ENCODE assay signal across 21 mouse cellular contexts in the genomic region with DNA sequence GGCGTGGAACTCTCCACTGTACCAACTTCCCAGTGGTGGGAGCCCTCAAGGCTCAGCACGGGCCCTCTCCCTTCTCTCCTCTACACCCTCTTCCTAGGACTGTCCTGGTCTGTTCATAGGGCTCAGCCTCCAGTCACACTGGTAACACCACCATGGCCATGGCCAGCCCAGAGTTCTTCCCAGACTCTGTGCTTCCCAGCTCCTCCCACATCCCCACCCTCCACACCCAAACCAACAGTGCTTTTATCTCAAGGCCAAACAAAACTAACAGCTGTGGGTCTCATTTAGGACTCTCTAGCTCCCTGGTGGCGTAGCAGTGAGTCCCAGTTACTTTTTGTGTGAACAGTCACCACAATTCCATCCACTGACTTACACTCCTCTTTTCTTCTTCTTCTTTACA. TPM values are rescaled to one million over a fixed set of nuclear protein-coding genes. Genes with fewer than 3 reads are reported as not detected.
DNase-seq lines count a peak whose midpoint lies in the region; ATAC-seq lines count a peak whose summit lies in the region.
"Had no signal": no experiment of that assay in that cellular context is flagged by ENCODE, and none has a peak within 500 bp of the region (broad histone marks: within the 10 kb centered on the region; RNA-seq: fewer than 3 reads in every experiment).

No protein-coding gene starts in this region.

- no peaks in the 10 kb centered on the region for H3K36me3 ChIP-seq in forebrain, embryonic 16.5 days (ENCODE audit: control insufficient read depth, insufficient read depth)
- peaks cover 14% of the 10 kb centered on the region; the same call in 1 of the 2 replicates for H3K36me3 ChIP-seq in forebrain, embryonic 14.5 days (ENCODE audit: control insufficient read depth, insufficient read depth, low read length)
- H3K36me3 ChIP-seq in erythroblast, embryonic 14.5 days (ENCODE audit: control insufficient read depth), result peaks cover 2% of the 10 kb centered on the region
- H3K36me3 ChIP-seq in liver, embryonic 13.5 days, result no peaks in the 10 kb centered on the region
- H3K36me3 ChIP-seq in stomach, embryonic 16.5 days (ENCODE audit: control insufficient read depth, insufficient read depth, low read length), result no peaks in the 10 kb centered on the region
- H3K36me3 ChIP-seq: embryonic facial prominence, embryonic 15.5 days; heart, embryonic 13.5 days; kidney, embryonic 15.5 days; limb, embryonic 13.5 days had no signal

- H3K4me3 ChIP-seq in forebrain, embryonic 16.5 days (replicated peaks; ENCODE audit: low read length), result no peak overlapping the region
- no peak overlapping the region for H3K4me3 ChIP-seq in forebrain, embryonic 14.5 days (ENCODE audit: low read depth, low read length)
- peak overlapping the region; percentile 14 for H3K4me3 ChIP-seq in erythroblast, embryonic 14.5 days (replicated peaks)
- no peak overlapping the region for H3K4me3 ChIP-seq in liver, embryonic 13.5 days (replicated peaks)
- no peak overlapping the region for H3K4me3 ChIP-seq in stomach, embryonic 16.5 days (replicated peaks; ENCODE audit: low read length)
- H3K4me3 ChIP-seq: embryonic facial prominence, embryonic 15.5 days; heart, embryonic 13.5 days; kidney, embryonic 15.5 days; layer of hippocampus, adult 2 months; limb, embryonic 13.5 days had no signal

- no peaks in the 10 kb centered on the region for H3K4me1 ChIP-seq in forebrain, embryonic 16.5 days (replicated peaks; ENCODE audit: control insufficient read depth, insufficient read depth, low read length)
- no peaks in the 10 kb centered on the region for H3K4me1 ChIP-seq in forebrain, embryonic 14.5 days (ENCODE audit: control insufficient read depth, insufficient read depth, low read length)
- peaks cover 49% of the 10 kb centered on the region for H3K4me1 ChIP-seq in erythroblast, embryonic 14.5 days (ENCODE audit: control insufficient read depth)
- H3K4me1 ChIP-seq in liver, embryonic 13.5 days (replicated peaks), result peaks cover 47% of the 10 kb centered on the region
- no peaks in the 10 kb centered on the region for H3K4me1 ChIP-seq in stomach, embryonic 16.5 days (ENCODE audit: control insufficient read depth, insufficient read depth, low read length)
- H3K4me1 ChIP-seq: embryonic facial prominence, embryonic 15.5 days; heart, embryonic 13.5 days; kidney, embryonic 15.5 days; limb, embryonic 13.5 days had no signal

- DNase-seq in forebrain, embryonic 14.5 days (ENCODE audit: low spot score), result no peak
- DNase-seq in liver, embryonic 13.5 days, result no peak
- no peak for DNase-seq in spleen, postnatal 4 days (ENCODE audit: low spot score in 2 of 2)
- no peak for DNase-seq in left cerebral cortex, adult 8-10 months (ENCODE audit: low spot score in 2 of 2)
- DNase-seq: cerebellum, adult 9-10 months; gastrocnemius, postnatal 25 days; heart, postnatal 4 days; lung, postnatal 4 days; midbrain, embryonic 14.5 days; right cerebral cortex, postnatal 14 days; thymus, adult 2 months had no signal

- no peak overlapping the region for H3K27ac ChIP-seq in forebrain, embryonic 16.5 days (ENCODE audit: low read length)
- no peak overlapping the region for H3K27ac ChIP-seq in forebrain, embryonic 14.5 days (ENCODE audit: low read depth, low read length)
- peak overlapping the region; percentile 10 for H3K27ac ChIP-seq in liver, embryonic 13.5 days
- H3K27ac ChIP-seq in stomach, embryonic 16.5 days (ENCODE audit: low read length), result no peak overlapping the region
- H3K27ac ChIP-seq: embryonic facial prominence, embryonic 15.5 days; heart, embryonic 13.5 days; hindbrain, postnatal 0 days; kidney, embryonic 15.5 days; layer of hippocampus, adult 2 months; limb, embryonic 13.5 days had no signal

- 73% methylated on average over 3 of the region's 3 CpGs for WGBS in forebrain, embryonic 16.5 days
- WGBS in forebrain, embryonic 14.5 days, result 71% methylated on average over 3 of the region's 3 CpGs
- 42% methylated on average over 3 of the region's 3 CpGs for WGBS in liver, embryonic 13.5 days (ENCODE audit: insufficient replicate concordance)
- WGBS in stomach, embryonic 16.5 days, result 45% methylated on average over 3 of the region's 3 CpGs

- ATAC-seq in forebrain, embryonic 16.5 days, result 0 out of 2 replicates have a peak, but pooled peaks have one; percentile 16
- ATAC-seq in forebrain, embryonic 14.5 days, result no peak
- peak; percentile 81 for ATAC-seq in liver, embryonic 13.5 days (ENCODE audit: low read depth)
- peak; percentile 45; the same call in 1 of the 2 replicates for ATAC-seq in stomach, embryonic 16.5 days (ENCODE audit: insufficient read depth, low FRiP score)
- ATAC-seq in activated CD4-positive, CD25-positive, alpha-beta regulatory T cell, adult 4 months, result no peak
- ATAC-seq: hindbrain, postnatal 0 days had no signal

- H3K9me3 ChIP-seq in forebrain, embryonic 16.5 days (ENCODE audit: control insufficient read depth, low read length), result no peaks in the 10 kb centered on the region
- H3K9me3 ChIP-seq in forebrain, embryonic 14.5 days (replicated peaks; ENCODE audit: control insufficient read depth, low read length), result no peaks in the 10 kb centered on the region
- H3K9me3 ChIP-seq in erythroblast, embryonic 14.5 days (ENCODE audit: control insufficient read depth, low read length), result no peaks in the 10 kb centered on the region
- H3K9me3 ChIP-seq in liver, embryonic 13.5 days (replicated peaks), result no peaks in the 10 kb centered on the region
- no peaks in the 10 kb centered on the region for H3K9me3 ChIP-seq in stomach, embryonic 16.5 days (replicated peaks; ENCODE audit: control insufficient read depth, low read length)
- H3K9me3 ChIP-seq: embryonic facial prominence, embryonic 15.5 days; heart, embryonic 13.5 days; kidney, embryonic 15.5 days; limb, embryonic 13.5 days had no signal

- no peak overlapping the region for H3K4me2 ChIP-seq in forebrain, embryonic 16.5 days (ENCODE audit: low read length)
- H3K4me2 ChIP-seq in forebrain, embryonic 14.5 days (ENCODE audit: low read length), result no peak overlapping the region
- peak overlapping the region; percentile 17 for H3K4me2 ChIP-seq in liver, embryonic 13.5 days
- H3K4me2 ChIP-seq in stomach, embryonic 16.5 days (ENCODE audit: low read depth, low read length), result no peak overlapping the region
- H3K4me2 ChIP-seq: embryonic facial prominence, embryonic 15.5 days; heart, embryonic 13.5 days; kidney, embryonic 15.5 days; limb, embryonic 13.5 days had no signal

- no peak overlapping the region for H3K9ac ChIP-seq in forebrain, embryonic 16.5 days (replicated peaks; ENCODE audit: low read depth, low read length)
- no peak overlapping the region for H3K9ac ChIP-seq in forebrain, embryonic 14.5 days (ENCODE audit: low read length)
- H3K9ac ChIP-seq in liver, embryonic 13.5 days, result peak overlapping the region; percentile 34; the same call in 1 of the 2 replicates
- no peak overlapping the region for H3K9ac ChIP-seq in stomach, embryonic 16.5 days (ENCODE audit: low read length)
- H3K9ac ChIP-seq: embryonic facial prominence, embryonic 15.5 days; heart, embryonic 13.5 days; kidney, embryonic 15.5 days; limb, embryonic 13.5 days had no signal

- no peaks in the 10 kb centered on the region for H3K27me3 ChIP-seq in forebrain, embryonic 16.5 days (replicated peaks; ENCODE audit: control insufficient read depth, insufficient read depth, low read length)
- no peaks in the 10 kb centered on the region for H3K27me3 ChIP-seq in forebrain, embryonic 14.5 days (replicated peaks; ENCODE audit: control insufficient read depth, insufficient read depth, low read length)
- H3K27me3 ChIP-seq in erythroblast, embryonic 14.5 days (ENCODE audit: control insufficient read depth), result no peaks in the 10 kb centered on the region
- H3K27me3 ChIP-seq in liver, embryonic 13.5 days, result no peaks in the 10 kb centered on the region
- H3K27me3 ChIP-seq in stomach, embryonic 16.5 days (ENCODE audit: control insufficient read depth, insufficient read depth, low read length), result no peaks in the 10 kb centered on the region
- H3K27me3 ChIP-seq: embryonic facial prominence, embryonic 15.5 days; kidney, embryonic 15.5 days; limb, embryonic 13.5 days had no signal

RNA-seq across cellular contexts. Expression of gene Clstn3, which starts 12.6 kb away (rescaled TPM):
- 62.8 and 90.9 TPM in 2 replicates for polyA plus RNA-seq in forebrain, embryonic 16.5 days (2015; fragmentation: Nextera tagmentation; extraction: Ambion mirVana)
- 34.1 and 48.7 TPM in 2 replicates for polyA plus RNA-seq in forebrain, embryonic 14.5 days (2014; fragmentation: Nextera tagmentation; extraction: Ambion mirVana)
- polyA plus RNA-seq in erythroblast, embryonic 14.5 days (2012), result 0.31 and 0.68 TPM in 2 replicates
- polyA plus RNA-seq in liver, embryonic 13.5 days (2015; fragmentation: Nextera tagmentation; extraction: Ambion mirVana), result 2.9 and 3.9 TPM in 2 replicates
- polyA plus RNA-seq in stomach, embryonic 16.5 days (2015; fragmentation: Nextera tagmentation; extraction: Ambion mirVana), result 5.9 and 7.3 TPM in 2 replicates
- not detected for polyA plus RNA-seq in activated CD4-positive, CD25-positive, alpha-beta regulatory T cell, adult 4 months (2017; shearing (Covaris generic))
- 100 to 1,000 TPM; 331 to 359 (median 336) TPM for total RNA-seq in left cerebral cortex, adult 8-10 months (2022)

RNA-seq across cellular contexts. Expression of gene Pex5, which starts 37.1 kb away (rescaled TPM):
- 92.2 and 92.5 TPM in 2 replicates for polyA plus RNA-seq in forebrain, embryonic 16.5 days (2015; fragmentation: Nextera tagmentation; extraction: Ambion mirVana)
- 55.9 and 63.2 TPM in 2 replicates for polyA plus RNA-seq in forebrain, embryonic 14.5 days (2014; fragmentation: Nextera tagmentation; extraction: Ambion mirVana)
- polyA plus RNA-seq in erythroblast, embryonic 14.5 days (2012), result 0.24 and 0.42 TPM in 2 replicates
- polyA plus RNA-seq in liver, embryonic 13.5 days (2015; fragmentation: Nextera tagmentation; extraction: Ambion mirVana), result 20.6 and 23.0 TPM in 2 replicates
- 43.1 and 45.6 TPM in 2 replicates for polyA plus RNA-seq in stomach, embryonic 16.5 days (2015; fragmentation: Nextera tagmentation; extraction: Ambion mirVana)
- polyA plus RNA-seq in activated CD4-positive, CD25-positive, alpha-beta regulatory T cell, adult 4 months (2017; shearing (Covaris generic)), result 10 to 100 TPM in 1 of 2 experiments, 1 to 10 TPM in 1; 6.9 to 11.6 TPM
- total RNA-seq in left cerebral cortex, adult 8-10 months (2022), result 10 to 100 TPM; 53.0 to 56.3 (median 53.8) TPM

RNA-seq across cellular contexts. Expression of gene C1rl, which starts 40.9 kb away (rescaled TPM):
- polyA plus RNA-seq in forebrain, embryonic 16.5 days (2015; fragmentation: Nextera tagmentation; extraction: Ambion mirVana), result 0.10 and 0.11 TPM in 2 replicates
- 0.17 and 0.27 TPM in 2 replicates for polyA plus RNA-seq in forebrain, embryonic 14.5 days (2014; fragmentation: Nextera tagmentation; extraction: Ambion mirVana)
- polyA plus RNA-seq in erythroblast, embryonic 14.5 days (2012), result not detected in 2 replicates
- 6.1 and 7.0 TPM in 2 replicates for polyA plus RNA-seq in liver, embryonic 13.5 days (2015; fragmentation: Nextera tagmentation; extraction: Ambion mirVana)
- 1.6 and 1.7 TPM in 2 replicates for polyA plus RNA-seq in stomach, embryonic 16.5 days (2015; fragmentation: Nextera tagmentation; extraction: Ambion mirVana)
- not detected for polyA plus RNA-seq in activated CD4-positive, CD25-positive, alpha-beta regulatory T cell, adult 4 months (2017; shearing (Covaris generic))
- under 1 TPM; 0.19 to 0.49 (median 0.45) TPM for total RNA-seq in left cerebral cortex, adult 8-10 months (2022)

Comparison
In these comparisons a context has a peak if more than half of its experiments do, and no peak if none do; other contexts are left out.
1. ATAC-seq: peak in forebrain, embryonic 16.5 days (single experiment), liver, embryonic 13.5 days (single experiment) and stomach, embryonic 16.5 days (single experiment); none in forebrain, embryonic 14.5 days (single experiment) and activated CD4-positive, CD25-positive, alpha-beta regulatory T cell, adult 4 months (single experiment).